In genomic region chr9:41374591-41375481, GRCm38 (mm10) we compare ENCODE assay signal across 12 mouse cellular contexts.
A peak's percentile ranks its signal among the peaks of the same experiment; 100 is the strongest.
DNase-seq lines count a peak whose midpoint lies in the region; ATAC-seq lines count a peak whose summit lies in the region.
"Had no signal": no experiment of that assay in that cellular context is flagged by ENCODE, and none has a peak within 500 bp of the region (broad histone marks: within the 10 kb centered on the region; RNA-seq: fewer than 3 reads in every experiment).

No protein-coding gene starts in this region.

- H3K9me3 ChIP-seq in heart, embryonic 11.5 days (replicated peaks; ENCODE audit: control insufficient read depth, low read length), result no peaks in the 10 kb centered on the region
- H3K9me3 ChIP-seq in embryonic facial prominence, embryonic 12.5 days, result no peaks in the 10 kb centered on the region
- no peaks in the 10 kb centered on the region for H3K9me3 ChIP-seq in hindbrain, embryonic 14.5 days (ENCODE audit: control insufficient read depth, low read length)

- WGBS in heart, embryonic 11.5 days (ENCODE audit: insufficient replicate concordance), result 64% methylated on average over 14 of the region's 14 CpGs
- WGBS in embryonic facial prominence, embryonic 12.5 days, result 56% methylated on average over 14 of the region's 14 CpGs
- 9% methylated on average over 14 of the region's 14 CpGs for WGBS in hindbrain, embryonic 14.5 days

- no peaks in the 10 kb centered on the region for H3K36me3 ChIP-seq in heart, embryonic 11.5 days (ENCODE audit: control insufficient read depth, insufficient read depth, low read length)
- H3K36me3 ChIP-seq in embryonic facial prominence, embryonic 12.5 days, result no peaks in the 10 kb centered on the region
- no peaks in the 10 kb centered on the region for H3K36me3 ChIP-seq in hindbrain, embryonic 14.5 days (replicated peaks; ENCODE audit: control insufficient read depth, insufficient read depth)

- H3K4me1 ChIP-seq in heart, embryonic 11.5 days (ENCODE audit: control insufficient read depth, insufficient read depth, low read length), result peaks cover 23% of the 10 kb centered on the region
- peaks cover 52% of the 10 kb centered on the region for H3K4me1 ChIP-seq in embryonic facial prominence, embryonic 12.5 days
- H3K4me1 ChIP-seq in hindbrain, embryonic 14.5 days (replicated peaks; ENCODE audit: control insufficient read depth, insufficient read depth, low read length), result peaks cover 42% of the 10 kb centered on the region

- no peak overlapping the region for H3K9ac ChIP-seq in heart, embryonic 11.5 days (ENCODE audit: low read depth, low read length)
- no peak overlapping the region for H3K9ac ChIP-seq in embryonic facial prominence, embryonic 12.5 days
- peak overlapping the region; percentile 87 for H3K9ac ChIP-seq in hindbrain, embryonic 14.5 days

- no peaks in the 10 kb centered on the region for H3K27me3 ChIP-seq in heart, embryonic 11.5 days (ENCODE audit: control insufficient read depth, insufficient read depth, low read length)
- H3K27me3 ChIP-seq in embryonic facial prominence, embryonic 12.5 days, result no peaks in the 10 kb centered on the region
- no peaks in the 10 kb centered on the region for H3K27me3 ChIP-seq in hindbrain, embryonic 14.5 days (ENCODE audit: control insufficient read depth, insufficient read depth, low read length)

- DNase-seq in heart, adult 8-10 months (ENCODE audit: low spot score), result no peak
- peak; percentile 56 for DNase-seq in hindbrain, embryonic 14.5 days (ENCODE audit: low spot score)
- peak; percentile 46 for DNase-seq in neural tube, embryonic 10.5 days (ENCODE audit: extremely low spot score, low spot score)
- DNase-seq in urinary bladder, postnatal 14 days (ENCODE audit: low spot score), result no peak
- DNase-seq in frontal cortex, postnatal 14 days (ENCODE audit: low spot score in 2 of 2), result no peak
- no peak for DNase-seq in B cell, adult 2 months
- DNase-seq: cerebellum, adult 11 months; heart, postnatal 36 days; right cerebral cortex, adult 18-20 months; thymus, adult 2 months had no signal

- H3K4me3 ChIP-seq in heart, embryonic 11.5 days (ENCODE audit: low read depth, low read length), result no peak overlapping the region
- H3K4me3 ChIP-seq in embryonic facial prominence, embryonic 12.5 days, result no peak overlapping the region
- no peak overlapping the region for H3K4me3 ChIP-seq in hindbrain, embryonic 14.5 days (replicated peaks; ENCODE audit: low read length)

- H3K27ac ChIP-seq in heart, embryonic 11.5 days (ENCODE audit: low read depth, low read length), result 0 out of 2 replicates have a peak overlapping the region, but pooled peaks have one; percentile 29
- peak overlapping the region; percentile 85 for H3K27ac ChIP-seq in embryonic facial prominence, embryonic 12.5 days
- peak overlapping the region; percentile 99 for H3K27ac ChIP-seq in hindbrain, embryonic 14.5 days

- ATAC-seq in heart, embryonic 11.5 days (replicated peaks; ENCODE audit: insufficient number of reproducible peaks, low FRiP score, low TSS enrichment), result no peak
- ATAC-seq in embryonic facial prominence, embryonic 12.5 days (ENCODE audit: insufficient number of reproducible peaks, insufficient read depth, low FRiP score, low TSS enrichment), result no peak
- ATAC-seq in hindbrain, embryonic 14.5 days (ENCODE audit: low FRiP score), result no peak

- H3K4me2 ChIP-seq in heart, embryonic 11.5 days, result no peak overlapping the region
- no peak overlapping the region for H3K4me2 ChIP-seq in embryonic facial prominence, embryonic 12.5 days (replicated peaks)
- peak overlapping the region; percentile 71 for H3K4me2 ChIP-seq in hindbrain, embryonic 14.5 days (replicated peaks)

Comparison
In these comparisons a context has a peak if more than half of its experiments do, and no peak if none do; other contexts are left out.
1. H3K27ac ChIP-seq: peak in every context shown above with its lines; median percentile 99 in hindbrain, embryonic 14.5 days; 85 in embryonic facial prominence, embryonic 12.5 days; 29 in heart, embryonic 11.5 days.
2. DNase-seq: peak in hindbrain, embryonic 14.5 days (single experiment) and neural tube, embryonic 10.5 days (single experiment); none in heart, adult 8-10 months (single experiment), urinary bladder, postnatal 14 days (single experiment), frontal cortex, postnatal 14 days (0 of 2) and B cell, adult 2 months (0 of 2).